Mouse (Mus musculus): ENCODE measurements around the gene Pate4. TPM values are rescaled to one million over a fixed set of nuclear protein-coding genes. Genes with fewer than 3 reads are reported as not detected.
"Not testable (repeated sequence)": the region's sequence is repeated elsewhere in the genome, so short reads cannot be mapped to it uniquely, and the experiment has no call there.

The Pate4 gene
- polyA plus RNA-seq (2012; ENCODE audit: insufficient read depth, insufficient read length, missing spikeins): not detected in 2 replicates

DNA sequence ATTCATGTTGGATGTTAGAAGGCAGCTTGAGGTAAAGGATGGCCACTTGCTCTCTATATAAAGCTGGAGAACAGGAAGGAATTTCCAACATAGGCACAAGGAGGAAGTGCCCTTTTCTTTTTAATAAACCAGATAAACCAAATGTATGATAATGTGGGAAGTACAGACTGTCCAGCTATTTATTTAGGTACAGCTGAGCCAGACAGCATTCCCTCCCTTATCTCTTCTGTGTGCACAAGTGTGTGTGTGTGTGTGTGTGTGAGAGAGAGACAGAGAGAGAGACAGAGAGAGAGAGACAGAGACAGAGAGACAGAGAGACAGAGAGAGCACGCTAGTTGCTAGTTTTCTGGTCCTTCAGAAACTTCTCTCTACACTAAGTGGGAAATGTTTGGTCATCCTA, at the start of gene Pate4:
Gene Pate4 (minus strand): TSS at position 101 of the 400 bp plus-strand sequence.
- no peaks in the 10 kb centered on the region for H3K4me1 ChIP-seq (ENCODE audit: control insufficient read depth, insufficient read depth, insufficient read length, low read length)
- H3K27ac ChIP-seq (replicated peaks; ENCODE audit: low read depth, low read length): no peak within 1 kb of the TSS
- H3K4me3 ChIP-seq (ENCODE audit: insufficient read depth, low read depth, low read length): no peak within 1 kb of the TSS

DNA sequence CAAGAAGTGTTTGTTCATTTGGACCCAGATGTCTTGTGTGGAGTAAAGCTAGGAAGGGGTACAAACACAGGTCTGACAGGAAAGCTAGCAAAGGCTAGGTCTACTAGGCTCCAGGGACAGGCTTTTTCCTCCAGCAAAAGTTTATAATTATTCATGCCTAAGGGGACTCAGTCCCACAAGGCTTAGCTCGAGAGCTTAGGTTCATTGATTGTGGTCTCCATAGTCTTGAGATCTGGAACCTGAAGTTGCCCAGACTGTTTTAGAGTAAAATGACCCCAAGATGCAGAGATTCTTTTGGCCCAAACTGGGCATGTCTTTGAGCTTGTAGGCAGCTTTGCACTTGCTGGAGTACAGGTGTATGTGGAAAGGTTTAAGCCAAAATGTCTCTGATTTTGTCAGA, 36.4 kb upstream of the Pate4 start, which contains the start of gene Pate3:
Gene Pate3 (minus strand): TSS at position 101 of the 400 bp plus-strand sequence.
- H3K27ac ChIP-seq (replicated peaks; ENCODE audit: low read depth, low read length): no peak within 1 kb of the TSS
- no peak within 1 kb of the TSS for H3K4me3 ChIP-seq (ENCODE audit: insufficient read depth, low read depth, low read length)
- H3K4me1 ChIP-seq (ENCODE audit: control insufficient read depth, insufficient read depth, insufficient read length, low read length): no peaks in the 10 kb centered on the region

DNA sequence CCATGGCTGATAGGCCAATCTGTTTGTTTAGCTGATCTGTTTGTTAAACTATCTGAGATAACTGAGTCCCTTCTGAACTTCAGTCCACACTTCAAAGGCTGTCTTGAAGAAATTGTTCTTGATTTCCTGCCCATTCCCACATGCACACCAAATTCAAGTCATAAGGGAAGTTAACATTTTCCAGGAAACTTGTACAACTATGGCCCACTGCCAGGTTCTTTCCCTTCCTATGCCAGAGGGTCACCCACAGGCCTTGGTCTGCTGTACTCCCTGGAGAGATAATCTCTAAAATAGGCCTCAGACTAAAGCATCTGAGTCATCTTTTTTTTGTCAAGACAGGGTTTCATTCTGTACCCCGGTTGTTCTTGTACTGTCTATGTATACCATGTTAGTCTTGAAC, 21.2 kb upstream of the Pate4 start:
- H3K4me1 ChIP-seq (ENCODE audit: control insufficient read depth, insufficient read depth, insufficient read length, low read length): no peaks in the 10 kb centered on the region
- H3K27ac ChIP-seq (replicated peaks; ENCODE audit: low read depth, low read length): no peak overlapping the region
- no peak overlapping the region for H3K4me3 ChIP-seq (ENCODE audit: insufficient read depth, low read depth, low read length)

DNA sequence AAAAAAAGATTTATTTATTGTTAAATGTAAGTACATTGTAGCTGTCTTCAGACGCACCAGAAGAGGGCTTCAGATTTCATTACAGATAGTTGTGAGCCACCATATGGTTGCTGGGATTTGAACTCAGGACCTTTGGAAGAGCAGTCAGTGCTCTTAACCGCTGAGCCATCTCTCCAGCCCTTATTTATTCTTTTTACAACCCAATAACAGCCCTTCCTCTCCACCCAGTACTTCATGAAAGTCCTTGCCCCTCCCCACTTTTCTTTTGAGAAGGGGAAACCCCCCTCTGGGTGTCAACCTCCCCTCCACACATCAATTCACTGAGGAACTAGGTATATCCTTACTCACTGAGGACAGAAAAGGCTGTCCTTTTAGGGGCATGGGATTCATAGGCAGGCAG, 5.0 kb upstream of the Pate4 start:
- H3K4me1 ChIP-seq (ENCODE audit: control insufficient read depth, insufficient read depth, insufficient read length, low read length); H3K4me3 ChIP-seq (ENCODE audit: insufficient read depth, low read depth, low read length); H3K27ac ChIP-seq (replicated peaks; ENCODE audit: low read depth, low read length): not testable (repeated sequence)

DNA sequence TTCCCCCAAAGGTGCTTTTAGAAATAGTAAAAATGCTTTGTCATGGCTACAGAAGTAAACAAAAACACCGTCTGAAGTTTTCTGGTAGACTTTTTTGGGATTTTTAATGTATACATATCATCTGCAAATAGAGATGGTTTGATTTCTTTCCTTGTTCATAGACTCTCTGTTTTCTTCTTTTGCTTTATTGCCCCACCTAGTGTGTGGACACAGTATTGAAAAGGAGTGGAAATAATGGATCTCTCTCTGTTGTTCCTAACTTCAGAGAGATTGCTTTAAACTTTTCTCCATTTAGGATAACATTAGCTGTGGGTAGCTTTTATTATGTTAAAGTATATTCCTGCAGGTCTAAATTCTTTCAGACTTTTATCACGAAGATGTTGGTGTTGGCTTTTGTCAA, 2.3 kb upstream of the Pate4 start:
- H3K4me3 ChIP-seq (ENCODE audit: insufficient read depth, low read depth, low read length): no peak overlapping the region
- H3K4me1 ChIP-seq (ENCODE audit: control insufficient read depth, insufficient read depth, insufficient read length, low read length): no peaks in the 10 kb centered on the region
- no peak overlapping the region for H3K27ac ChIP-seq (replicated peaks; ENCODE audit: low read depth, low read length)

DNA sequence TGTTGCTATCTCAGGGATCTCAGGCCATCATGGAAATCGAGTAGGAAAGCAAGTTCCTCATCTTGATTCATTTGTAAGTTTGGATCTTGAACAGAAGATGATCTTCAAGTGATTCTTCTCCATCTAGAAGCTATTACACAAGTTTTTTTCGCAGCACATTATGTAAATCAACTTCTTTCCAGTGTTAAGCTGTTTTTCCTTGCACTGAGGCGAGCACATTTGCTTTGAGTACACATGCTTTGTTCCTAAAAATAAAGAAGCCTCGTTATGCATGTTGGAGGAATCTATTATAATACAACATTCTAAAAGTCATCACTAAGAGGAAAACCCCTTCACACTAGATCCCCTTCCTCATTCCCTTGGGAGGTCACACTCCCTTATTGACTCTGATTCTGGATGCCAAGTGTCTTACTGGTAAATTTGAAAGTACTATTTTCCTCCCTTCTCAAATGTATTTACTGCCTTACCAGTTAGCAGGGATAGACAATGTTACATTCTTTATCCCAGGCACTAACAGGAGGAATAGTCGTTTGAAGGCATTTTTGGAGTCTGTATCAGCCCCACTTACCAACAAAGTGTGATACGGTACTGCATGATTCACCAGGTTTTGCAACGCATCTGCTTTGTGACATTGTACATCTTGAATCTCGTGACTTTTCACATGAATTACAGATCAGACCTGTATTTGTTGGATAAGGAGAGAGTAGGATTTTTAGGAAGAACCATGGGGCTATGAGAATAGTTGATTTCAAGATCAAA, 3.9 kb downstream of the Pate4 start:
- no peaks in the 10 kb centered on the region for H3K4me1 ChIP-seq (ENCODE audit: control insufficient read depth, insufficient read depth, insufficient read length, low read length)
- no peak overlapping the region for H3K27ac ChIP-seq (replicated peaks; ENCODE audit: low read depth, low read length)
- no peak overlapping the region for H3K4me3 ChIP-seq (ENCODE audit: insufficient read depth, low read depth, low read length)

DNA sequence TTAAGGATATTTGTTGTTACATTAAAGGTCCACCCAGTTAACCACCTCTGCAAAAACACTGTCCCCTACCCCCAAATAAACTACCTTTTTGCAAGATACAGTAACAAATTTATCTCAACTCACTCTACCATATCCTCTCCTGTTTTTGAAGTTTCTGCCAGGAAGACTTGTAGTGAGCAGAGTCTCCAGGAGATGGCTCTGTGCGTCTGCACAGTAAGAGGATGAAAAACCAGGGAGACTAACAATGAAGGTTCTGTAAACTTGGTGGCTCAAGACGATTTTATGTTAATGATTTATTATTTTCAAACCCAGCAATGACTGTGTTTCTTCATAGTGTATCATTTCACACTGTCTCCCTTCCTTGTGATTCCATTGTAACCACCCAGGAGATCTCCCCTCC, 18.8 kb downstream of the Pate4 start:
- H3K4me3 ChIP-seq (ENCODE audit: insufficient read depth, low read depth, low read length): no peak overlapping the region
- H3K4me1 ChIP-seq (ENCODE audit: control insufficient read depth, insufficient read depth, insufficient read length, low read length): no peaks in the 10 kb centered on the region
- no peak overlapping the region for H3K27ac ChIP-seq (replicated peaks; ENCODE audit: low read depth, low read length)

DNA sequence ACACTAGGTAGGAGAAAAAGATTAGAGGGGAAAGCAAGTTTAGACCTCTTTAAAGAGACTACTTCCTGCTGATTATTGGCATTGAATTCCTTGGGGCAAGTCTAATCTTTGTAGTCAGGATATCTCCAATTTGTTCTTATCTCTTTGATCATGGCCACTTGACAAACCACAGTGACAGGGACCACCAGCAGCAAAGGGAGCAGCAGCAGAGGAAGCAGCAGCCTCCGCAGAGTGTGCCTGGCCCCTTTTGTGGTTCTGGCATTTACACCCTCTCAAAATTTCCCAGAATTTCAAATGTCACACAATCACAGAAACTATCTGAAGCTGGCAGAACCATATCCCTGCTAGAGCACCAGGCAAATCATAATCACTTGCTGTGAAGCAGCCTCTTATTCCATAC, 24.1 kb downstream of the Pate4 start:
- Histone ChIP-seq H3K27ac (replicated peaks; ENCODE audit: low read depth, low read length) (no peak overlapping the region), H3K4me3 (ENCODE audit: insufficient read depth, low read depth, low read length) (no peak overlapping the region), H3K4me1 (ENCODE audit: control insufficient read depth, insufficient read depth, insufficient read length, low read length) (no peaks in the 10 kb centered on the region)

DNA sequence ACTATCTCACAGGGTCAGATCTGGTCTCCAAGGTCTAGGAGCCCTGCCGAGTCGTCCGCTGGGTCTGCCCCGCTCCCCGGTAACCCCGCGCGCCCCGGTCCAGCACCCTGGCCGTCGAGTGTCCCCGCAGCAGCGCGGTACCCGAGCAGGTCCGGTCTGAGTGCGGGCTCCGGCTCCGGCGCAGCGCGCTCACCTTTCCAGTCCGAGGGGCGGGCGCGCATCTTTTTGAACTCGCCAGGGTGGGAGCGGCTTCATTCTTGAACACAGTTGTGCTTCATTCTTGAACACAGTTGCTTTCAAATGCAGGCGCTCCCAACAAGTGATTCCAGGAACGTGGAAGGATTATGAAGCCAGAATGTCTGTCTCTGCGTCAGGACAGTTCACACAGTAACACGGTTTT, 37.3 kb downstream of the Pate4 start:
- Histone ChIP-seq H3K27ac (replicated peaks; ENCODE audit: low read depth, low read length) (no peak overlapping the region), H3K4me3 (ENCODE audit: insufficient read depth, low read depth, low read length) (no peak overlapping the region), H3K4me1 (ENCODE audit: control insufficient read depth, insufficient read depth, insufficient read length, low read length) (no peaks in the 10 kb centered on the region)

DNA sequence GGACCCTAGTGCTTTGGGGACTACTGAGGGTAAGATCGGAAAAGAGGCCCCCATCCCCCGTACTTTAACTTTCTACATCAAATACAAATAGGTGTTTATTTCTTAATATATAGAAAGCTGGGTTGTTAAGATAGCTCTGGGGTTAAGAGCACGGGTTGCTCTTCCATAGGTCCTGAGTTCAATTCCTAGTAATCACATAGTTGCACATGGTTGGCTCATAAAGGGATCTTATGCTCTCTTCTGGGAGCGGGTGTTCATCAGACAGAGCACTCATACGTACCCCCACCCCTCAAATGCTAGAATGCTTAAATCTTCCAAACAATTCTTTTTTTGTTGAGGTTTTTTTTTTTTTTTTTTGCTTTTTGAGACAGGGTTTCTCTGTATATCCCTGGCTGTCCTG, 41.1 kb downstream of the Pate4 start:
- Histone ChIP-seq H3K4me3 (ENCODE audit: insufficient read depth, low read depth, low read length) (no peak overlapping the region), H3K27ac (replicated peaks; ENCODE audit: low read depth, low read length) (no peak overlapping the region), H3K4me1 (ENCODE audit: control insufficient read depth, insufficient read depth, insufficient read length, low read length) (no peaks in the 10 kb centered on the region)

DNA sequence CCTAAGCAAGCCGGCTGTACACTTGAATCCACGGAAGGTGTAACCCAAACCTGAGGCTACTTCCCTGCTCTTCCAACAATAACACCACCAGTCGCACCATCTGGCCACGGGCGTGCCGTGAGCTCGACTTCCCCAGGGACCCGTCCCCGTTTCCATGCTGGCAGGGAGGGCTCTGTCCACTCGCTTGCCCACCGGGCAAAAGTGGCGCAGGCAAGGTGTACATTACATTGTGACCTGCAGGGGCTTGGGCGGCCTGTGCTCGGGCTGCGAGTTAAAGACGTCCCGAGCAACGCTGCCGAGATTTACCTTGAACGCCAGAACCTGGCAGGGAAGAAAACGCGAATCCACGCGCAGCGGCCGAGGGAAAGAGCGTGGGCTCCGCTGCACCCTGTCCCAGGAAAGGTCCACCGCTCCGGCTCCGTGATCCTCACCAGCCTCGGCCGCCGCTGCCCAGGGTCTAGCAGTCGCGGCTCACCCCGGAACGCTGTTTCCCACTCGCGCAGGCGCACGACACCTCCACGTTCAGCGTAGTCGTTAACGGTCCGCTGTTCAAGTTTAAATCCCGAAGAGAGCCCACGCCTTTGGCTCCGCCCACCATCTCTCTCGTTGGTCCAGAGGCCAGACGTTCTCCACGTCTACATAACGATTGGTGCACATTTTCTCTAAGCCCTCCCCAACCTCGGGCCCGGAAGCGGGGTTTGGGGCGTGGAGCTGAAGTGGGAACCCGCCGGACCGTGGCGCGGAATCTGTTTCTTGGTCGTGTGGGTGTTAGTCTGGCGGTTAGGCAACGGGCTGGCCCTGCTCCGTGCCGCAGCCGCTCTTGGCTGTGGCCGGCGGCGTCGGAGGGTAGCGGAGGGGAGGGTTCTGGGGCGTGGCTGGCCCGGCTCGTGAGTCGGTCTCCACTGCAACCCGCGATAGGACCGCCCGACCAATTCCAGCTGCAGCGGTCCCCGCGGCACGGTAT, 41.9 kb downstream of the Pate4 start, which contains the start of the genes Pate2 and Hyls1:
Gene Pate2 (plus strand): TSS at position 714 of the 964 bp plus-strand sequence.
Gene Hyls1 (minus strand): TSS at position 828 of the 964 bp plus-strand sequence.
- H3K4me3 ChIP-seq (ENCODE audit: insufficient read depth, low read depth, low read length): peak within 1 kb of the TSS; percentile 82
- H3K4me1 ChIP-seq (ENCODE audit: control insufficient read depth, insufficient read depth, insufficient read length, low read length): no peaks in the 10 kb centered on the region
- peak within 1 kb of the TSS; percentile 50; the same call in 1 of the 2 replicates for H3K27ac ChIP-seq (replicated peaks; ENCODE audit: low read depth, low read length)

DNA sequence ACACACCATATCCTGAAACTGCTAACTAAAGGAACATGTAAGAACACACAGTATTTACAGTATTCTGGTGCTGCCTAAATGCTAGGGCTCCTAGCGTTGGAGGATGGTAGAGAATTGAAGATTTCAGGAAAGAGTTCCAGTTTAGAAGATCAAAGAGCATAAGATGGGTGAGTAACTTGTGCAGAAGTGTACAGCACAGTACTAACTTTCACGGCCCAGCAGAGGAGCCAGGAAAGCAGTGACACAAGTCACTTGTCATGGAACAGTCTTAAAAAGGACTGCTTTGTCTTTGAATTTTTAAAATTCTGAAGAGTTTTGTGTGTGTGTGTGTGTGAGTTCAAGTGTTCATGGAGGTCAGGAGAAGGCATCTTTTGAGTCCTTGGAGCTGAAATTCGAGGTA, 43.7 kb downstream of the Pate4 start:
- Histone ChIP-seq H3K27ac (replicated peaks; ENCODE audit: low read depth, low read length) (no peak overlapping the region), H3K4me3 (ENCODE audit: insufficient read depth, low read depth, low read length) (no peak overlapping the region), H3K4me1 (ENCODE audit: control insufficient read depth, insufficient read depth, insufficient read length, low read length) (no peaks in the 10 kb centered on the region)

DNA sequence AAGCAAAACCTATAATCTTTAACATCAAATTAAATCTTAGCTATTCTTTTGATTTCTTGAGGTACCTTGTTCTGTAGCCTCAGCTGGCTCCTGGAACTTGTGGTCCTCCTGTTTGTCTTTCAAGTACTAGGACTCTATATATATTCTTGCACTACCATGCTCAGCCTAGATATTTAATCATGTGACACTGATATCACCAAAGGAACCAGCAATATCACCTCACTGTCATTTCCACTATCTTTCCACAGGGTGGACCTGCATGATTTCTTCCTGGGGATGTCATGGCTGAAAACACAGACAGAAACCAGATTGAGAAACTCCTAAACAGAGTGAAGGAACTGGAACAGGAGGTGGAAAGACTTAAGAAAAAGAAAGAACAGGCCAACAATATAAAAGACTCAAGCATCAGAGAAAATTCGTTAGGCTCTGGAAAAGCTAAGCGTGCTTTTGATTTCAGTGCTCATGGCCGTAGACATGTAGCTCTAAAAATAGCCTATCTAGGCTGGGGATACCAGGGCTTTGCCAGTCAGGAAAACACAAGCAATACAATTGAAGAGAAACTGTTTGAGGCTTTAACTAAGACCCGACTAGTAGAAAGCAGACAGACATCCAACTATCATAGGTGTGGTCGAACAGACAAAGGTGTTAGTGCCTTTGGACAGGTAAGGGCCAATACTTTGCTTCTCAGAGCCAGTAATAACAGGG, 47.1 kb downstream of the Pate4 start:
- Histone ChIP-seq H3K4me1 (ENCODE audit: control insufficient read depth, insufficient read depth, insufficient read length, low read length) (no peaks in the 10 kb centered on the region), H3K4me3 (ENCODE audit: insufficient read depth, low read depth, low read length) (no peak overlapping the region), H3K27ac (replicated peaks; ENCODE audit: low read depth, low read length) (no peak overlapping the region)

DNA sequence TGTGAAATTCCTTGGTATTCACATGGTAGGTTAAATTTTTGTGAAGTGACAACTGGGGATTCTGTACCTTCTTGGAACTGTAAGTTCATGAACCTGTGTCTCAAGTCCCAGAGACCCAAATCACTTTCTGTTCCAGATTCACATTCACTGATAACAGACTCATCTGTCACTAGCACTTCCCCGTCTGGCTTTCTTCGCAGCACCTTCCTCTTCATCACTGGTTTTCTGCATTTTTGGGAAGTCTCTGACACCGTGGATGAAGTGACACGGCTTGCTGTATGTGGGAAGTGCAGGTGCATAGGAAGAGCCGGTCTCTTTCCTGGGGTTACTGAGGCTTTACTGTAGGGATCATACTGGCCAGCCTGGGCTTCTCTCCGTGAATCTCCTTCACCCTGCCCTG, 50.2 kb downstream of the Pate4 start:
- no peak overlapping the region for H3K4me3 ChIP-seq (ENCODE audit: insufficient read depth, low read depth, low read length)
- peaks cover 6% of the 10 kb centered on the region for H3K4me1 ChIP-seq (ENCODE audit: control insufficient read depth, insufficient read depth, insufficient read length, low read length)
- H3K27ac ChIP-seq (replicated peaks; ENCODE audit: low read depth, low read length): no peak overlapping the region

DNA sequence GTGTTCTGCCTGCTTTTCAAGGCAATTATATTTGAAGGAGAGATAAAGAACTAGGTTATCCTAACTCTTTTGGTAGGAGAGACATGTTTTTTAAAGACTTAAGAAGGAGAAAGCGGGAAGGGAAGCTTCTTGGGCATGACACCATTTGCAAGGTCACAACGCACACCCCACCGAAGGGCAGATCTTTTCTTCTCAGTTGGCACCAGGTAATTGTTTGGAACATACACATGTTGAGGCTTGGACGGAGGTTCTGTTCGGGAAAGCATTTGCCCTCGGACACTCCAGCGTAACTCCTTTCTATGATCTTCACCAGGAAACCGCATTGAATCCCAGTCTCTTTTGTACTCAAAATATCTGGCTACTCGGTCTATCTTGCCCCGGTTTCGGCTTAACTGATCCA, 50.7 kb downstream of the Pate4 start:
- H3K4me3 ChIP-seq (ENCODE audit: insufficient read depth, low read depth, low read length): no peak overlapping the region
- H3K27ac ChIP-seq (replicated peaks; ENCODE audit: low read depth, low read length): no peak overlapping the region
- peaks cover 6% of the 10 kb centered on the region for H3K4me1 ChIP-seq (ENCODE audit: control insufficient read depth, insufficient read depth, insufficient read length, low read length)
